Mouse (Mus musculus): Measurements from ENCODE around the gene Med19.
"Not testable (repeated sequence)": the region's sequence is repeated elsewhere in the genome, so short reads cannot be mapped to it uniquely, and the experiment has no call there.

The Med19 gene

DNA sequence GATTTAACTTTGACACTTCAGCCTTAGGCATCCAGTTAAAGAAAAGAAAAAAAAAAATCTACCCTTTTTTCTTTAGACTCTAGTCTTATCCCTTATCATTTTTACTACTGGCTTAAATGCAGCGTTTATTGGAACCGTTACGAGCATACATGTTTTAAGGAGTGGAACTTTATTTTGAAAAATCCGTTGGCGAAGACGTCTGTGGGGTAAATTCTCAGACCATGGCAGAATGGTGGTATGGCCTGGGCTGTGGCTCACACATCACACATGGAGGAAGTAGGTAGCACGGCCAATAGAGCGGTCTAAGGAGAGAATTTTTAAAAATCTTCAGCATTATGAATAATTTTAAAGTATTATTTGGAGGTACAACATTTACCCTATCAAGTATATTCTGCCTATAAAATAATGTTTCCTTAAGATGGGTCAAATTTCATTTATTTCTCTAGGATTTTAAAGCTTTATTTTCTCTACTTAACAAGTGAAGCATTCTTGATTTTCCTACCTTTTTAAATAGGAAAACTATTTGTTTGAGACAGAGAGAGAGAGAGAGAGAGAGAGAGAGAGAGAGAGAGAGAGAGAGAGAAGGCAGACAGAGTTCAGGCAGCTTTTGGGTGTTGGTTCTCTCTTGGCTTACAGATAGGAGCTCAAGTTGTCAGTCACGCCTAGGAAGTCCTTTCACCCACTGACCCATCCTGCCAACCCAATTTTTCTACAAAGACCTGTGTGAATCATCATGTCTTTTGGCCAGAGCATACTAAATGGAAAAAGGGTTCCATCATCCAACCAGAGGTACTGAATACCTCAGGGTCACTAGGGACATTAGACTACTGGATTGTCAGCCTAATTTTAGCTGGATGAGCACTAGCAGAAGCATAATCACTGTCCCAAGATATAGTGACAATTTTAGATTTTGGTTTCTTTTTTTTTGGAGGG lies 38.5 kb downstream of the Med19 start:
- in situ Hi-C loops (cut with MboI; ENCODE audit: low sequenced_read_pairs) = loop anchor here (25.0 kb wide), 1 partner anchor 321 kb away; the partner anchor contains the start of genes P2rx3, Ssrp1 and Tnks1bp1

DNA sequence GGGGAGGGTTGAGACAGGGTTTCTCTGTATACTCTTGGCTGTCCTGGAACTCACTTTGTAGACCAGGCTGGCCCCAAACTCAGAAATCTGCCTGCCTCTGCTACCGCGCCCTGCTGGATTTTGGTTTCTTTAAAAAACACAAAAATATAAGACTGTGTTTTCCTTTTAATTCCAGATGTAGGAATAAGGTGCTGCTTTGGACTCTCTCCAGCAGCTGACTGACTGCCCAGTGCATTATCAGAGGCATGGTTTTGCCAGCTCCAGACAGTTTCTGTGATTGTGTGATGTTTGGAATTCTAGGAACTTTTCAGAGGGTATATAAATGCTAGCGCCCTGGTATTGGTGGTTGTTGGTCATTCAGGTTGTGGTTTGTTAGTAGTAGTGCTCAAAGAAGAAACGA lies 39.2 kb downstream of the Med19 start:
- in situ Hi-C loops (cut with MboI; ENCODE audit: low sequenced_read_pairs) = loop anchor here (25.0 kb wide), 1 partner anchor 320 kb away; the partner anchor contains the start of genes P2rx3, Ssrp1 and Tnks1bp1

DNA sequence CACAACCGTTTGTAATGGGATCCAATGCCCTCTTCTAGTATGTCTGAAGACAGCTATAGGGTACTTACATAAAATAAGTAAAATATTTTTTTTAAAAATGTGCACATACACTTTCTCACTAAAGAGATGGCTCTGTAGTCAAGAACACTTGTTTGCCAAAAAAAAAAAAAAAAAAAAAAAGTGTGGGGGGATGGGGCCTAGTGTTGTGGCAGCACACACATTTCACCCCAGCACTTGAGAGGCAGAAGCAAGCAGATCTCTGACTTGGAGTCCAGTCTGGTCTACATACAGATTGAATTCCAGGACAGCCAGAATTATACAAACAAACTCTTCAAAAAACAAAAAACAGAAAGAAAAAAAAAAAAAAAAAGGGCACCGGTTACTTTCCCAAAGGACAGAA lies 42.5 kb downstream of the Med19 start:
- in situ Hi-C loops (cut with MboI; ENCODE audit: low sequenced_read_pairs) = loop anchor here (25.0 kb wide), 1 partner anchor 317 kb away; the partner anchor contains the start of genes P2rx3, Ssrp1 and Tnks1bp1

GRCm38 (mm10) chr2:84721182-84721581 lies 43.0 kb downstream of the Med19 start:
- in situ Hi-C loops (cut with MboI; ENCODE audit: low sequenced_read_pairs) = loop anchor here (25.0 kb wide), 1 partner anchor 316 kb away; the partner anchor contains the start of genes P2rx3, Ssrp1 and Tnks1bp1

GRCm38 (mm10) chr2:84723856-84724255 lies 45.7 kb downstream of the Med19 start:
- in situ Hi-C loops (cut with MboI; ENCODE audit: low sequenced_read_pairs) = loop anchor here (25.0 kb wide), 1 partner anchor 313 kb away; the partner anchor contains the start of genes P2rx3, Ssrp1 and Tnks1bp1

GRCm38 (mm10) chr2:84725770-84726169 lies 47.6 kb downstream of the Med19 start:
- in situ Hi-C loops (cut with MboI; ENCODE audit: low sequenced_read_pairs) = no loop called here

GRCm38 (mm10) chr2:84726716-84727115 lies 48.5 kb downstream of the Med19 start:
- in situ Hi-C loops (cut with MboI; ENCODE audit: low sequenced_read_pairs) = no loop called here

DNA sequence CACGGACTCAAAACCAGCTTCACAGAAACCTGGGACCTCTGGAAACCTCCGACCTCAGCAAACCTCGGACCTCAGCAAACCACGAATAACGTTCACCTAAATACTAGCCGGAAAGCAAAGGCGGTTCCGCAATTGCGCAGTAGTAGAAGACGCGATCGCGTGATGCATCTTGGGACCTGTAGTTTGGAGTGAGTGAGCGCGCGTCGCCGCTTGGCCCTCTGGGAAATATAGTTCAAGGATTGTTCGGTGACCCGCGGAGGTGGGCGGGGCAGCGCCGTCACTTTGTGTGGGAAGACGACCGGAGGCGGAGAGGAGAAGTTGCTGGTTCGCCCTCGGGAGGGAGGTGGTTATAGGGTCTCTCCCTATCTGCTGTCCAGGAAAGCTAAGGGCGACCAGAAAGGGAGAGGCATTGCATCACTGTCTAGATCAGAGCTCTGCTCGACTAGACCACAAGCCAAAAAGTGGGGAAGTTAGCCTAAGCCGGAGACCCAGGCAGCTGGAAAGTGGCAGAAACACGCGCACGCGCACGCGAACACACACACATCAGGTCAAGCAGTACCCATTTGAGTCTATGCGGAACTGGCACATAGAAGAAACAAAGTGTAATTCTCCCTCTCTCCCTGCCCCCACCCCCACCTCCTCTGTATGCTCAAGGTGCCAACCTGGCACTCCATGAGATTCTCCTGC lies 49.1 kb downstream of the Med19 start, which contains the start of gene Clp1:
TSS of gene Clp1 (minus strand) at position 179 of the 687 bp plus-strand sequence.
- in situ Hi-C loops (cut with MboI; ENCODE audit: low sequenced_read_pairs) = no loop called here

DNA sequence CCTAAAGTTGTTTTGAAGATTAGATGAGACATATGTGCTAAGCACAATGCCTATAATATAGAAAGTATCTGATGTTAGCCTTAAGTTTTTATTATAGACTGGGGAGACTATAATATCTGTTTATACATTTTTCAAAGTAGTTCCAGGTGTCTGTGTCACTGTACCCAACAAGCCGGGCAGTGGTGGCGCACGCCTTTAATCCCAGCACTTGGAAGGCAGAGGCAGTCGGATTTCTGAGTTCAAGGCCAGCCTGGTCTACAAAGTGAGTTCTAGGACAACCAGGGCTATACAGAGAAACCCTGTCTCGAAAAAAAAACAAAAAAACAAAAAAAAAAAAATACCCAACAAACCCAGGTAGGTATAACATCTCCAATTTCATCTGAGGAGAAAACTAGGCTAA lies 50.0 kb downstream of the Med19 start:
- in situ Hi-C loops (cut with MboI; ENCODE audit: low sequenced_read_pairs) = not testable (repeated sequence)

DNA sequence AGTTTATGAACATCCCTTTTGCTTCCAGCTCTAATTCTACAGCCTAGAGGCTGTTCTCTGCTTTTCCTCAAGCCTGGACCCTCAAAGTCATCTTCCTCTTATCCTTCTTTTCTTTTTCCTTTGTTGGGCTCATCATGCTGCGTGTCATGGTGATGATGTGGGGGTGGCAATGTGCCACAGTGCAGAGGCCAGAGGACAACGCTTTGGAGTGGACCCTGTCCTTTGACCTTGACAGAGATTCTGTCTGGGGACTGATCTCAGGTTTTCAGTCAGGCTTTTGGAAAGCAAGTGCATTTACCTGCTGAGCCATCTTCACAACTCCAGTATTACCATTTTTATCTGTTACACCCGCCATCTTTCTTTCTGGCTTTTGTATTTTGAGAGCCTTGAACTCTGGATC lies 53.0 kb downstream of the Med19 start:
- in situ Hi-C loops (cut with MboI; ENCODE audit: low sequenced_read_pairs) = no loop called here

- in situ Hi-C loops (cut with MboI; ENCODE audit: low sequenced_read_pairs) = no loop called here
These were observed 54.2 kb downstream of the Med19 start for GRCm38 (mm10) chr2:84732394-84732793.

- in situ Hi-C loops (cut with MboI; ENCODE audit: low sequenced_read_pairs) = no loop called here
These were observed 55.5 kb downstream of the Med19 start, which contains the start of gene Ypel4 for GRCm38 (mm10) chr2:84733579-84734300. Ypel4 (plus strand) TSS chr2:84734058.

DNA sequence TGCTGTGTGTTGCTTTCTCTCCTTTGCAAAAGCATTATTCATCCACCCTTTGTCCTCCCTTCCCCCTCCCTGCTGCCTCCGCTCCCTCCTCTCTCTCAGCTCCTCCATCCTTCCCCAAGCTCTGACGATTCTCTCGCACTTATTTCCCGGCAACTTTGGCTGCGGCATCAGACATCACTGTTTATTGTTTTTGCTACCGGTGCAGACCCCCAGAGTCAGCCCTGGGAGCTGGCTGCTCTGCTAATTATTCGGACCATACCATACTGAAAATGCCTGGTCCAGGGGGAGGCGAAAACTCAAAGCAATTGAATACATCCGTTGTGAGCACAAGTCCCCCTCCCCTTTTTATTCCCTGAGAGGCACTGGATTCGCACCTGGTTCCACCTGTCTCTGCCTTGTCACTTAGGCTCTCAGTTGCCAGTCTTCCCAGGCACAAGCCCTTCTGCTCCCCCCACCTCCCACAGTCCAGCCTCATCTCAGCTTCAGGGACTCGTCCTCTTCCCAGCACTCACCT lies 56.2 kb downstream of the Med19 start:
- in situ Hi-C loops (cut with MboI; ENCODE audit: low sequenced_read_pairs) = no loop called here

DNA sequence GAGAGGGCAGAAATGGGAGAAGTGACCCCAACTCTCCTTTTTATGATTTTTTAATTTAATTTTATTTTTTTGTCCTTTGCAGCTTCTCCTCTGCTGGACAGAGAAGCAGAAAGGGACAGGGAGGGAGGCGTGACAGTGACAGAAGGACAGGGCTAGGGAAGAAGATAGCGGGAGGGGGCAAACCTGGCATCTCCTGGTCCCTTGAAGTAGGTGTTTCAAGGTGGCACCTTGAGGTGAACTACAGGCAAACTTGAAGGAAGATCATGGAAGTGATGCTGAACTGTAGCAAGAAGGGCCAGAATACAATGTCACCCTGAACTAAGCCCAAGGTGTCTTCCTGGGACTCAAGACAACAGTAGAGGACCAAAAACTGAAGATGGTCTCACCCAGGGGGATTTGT lies 56.7 kb downstream of the Med19 start:
- in situ Hi-C loops (cut with MboI; ENCODE audit: low sequenced_read_pairs) = no loop called here

DNA sequence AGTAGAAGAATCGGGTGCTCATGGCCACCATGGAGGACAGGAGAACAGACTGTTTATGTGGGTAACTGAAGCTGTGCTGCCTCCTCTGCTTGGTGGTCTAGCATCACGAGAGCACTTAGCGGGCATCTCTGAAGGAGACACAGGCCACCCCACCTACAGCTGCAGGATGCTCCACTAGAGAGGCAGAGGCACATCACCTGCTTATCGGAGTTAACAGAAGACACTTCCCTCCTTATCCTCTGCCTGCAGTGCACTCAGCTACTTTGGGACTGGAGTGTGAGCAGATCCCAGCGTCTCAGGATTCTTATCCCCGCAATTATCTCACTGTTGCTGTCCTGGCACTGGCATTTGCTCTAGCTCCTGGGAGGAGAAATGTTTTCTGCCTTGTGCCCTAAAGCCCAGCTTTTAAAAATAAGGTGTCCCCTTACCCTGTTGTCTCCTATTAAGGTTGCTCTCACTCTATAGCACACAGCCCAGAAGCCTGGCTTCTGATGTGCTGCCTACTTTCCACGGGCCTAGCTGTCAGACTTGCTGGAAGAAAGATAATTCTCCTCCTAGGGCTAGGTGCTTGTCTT lies 57.2 kb downstream of the Med19 start:
- in situ Hi-C loops (cut with MboI; ENCODE audit: low sequenced_read_pairs) = no loop called here

DNA sequence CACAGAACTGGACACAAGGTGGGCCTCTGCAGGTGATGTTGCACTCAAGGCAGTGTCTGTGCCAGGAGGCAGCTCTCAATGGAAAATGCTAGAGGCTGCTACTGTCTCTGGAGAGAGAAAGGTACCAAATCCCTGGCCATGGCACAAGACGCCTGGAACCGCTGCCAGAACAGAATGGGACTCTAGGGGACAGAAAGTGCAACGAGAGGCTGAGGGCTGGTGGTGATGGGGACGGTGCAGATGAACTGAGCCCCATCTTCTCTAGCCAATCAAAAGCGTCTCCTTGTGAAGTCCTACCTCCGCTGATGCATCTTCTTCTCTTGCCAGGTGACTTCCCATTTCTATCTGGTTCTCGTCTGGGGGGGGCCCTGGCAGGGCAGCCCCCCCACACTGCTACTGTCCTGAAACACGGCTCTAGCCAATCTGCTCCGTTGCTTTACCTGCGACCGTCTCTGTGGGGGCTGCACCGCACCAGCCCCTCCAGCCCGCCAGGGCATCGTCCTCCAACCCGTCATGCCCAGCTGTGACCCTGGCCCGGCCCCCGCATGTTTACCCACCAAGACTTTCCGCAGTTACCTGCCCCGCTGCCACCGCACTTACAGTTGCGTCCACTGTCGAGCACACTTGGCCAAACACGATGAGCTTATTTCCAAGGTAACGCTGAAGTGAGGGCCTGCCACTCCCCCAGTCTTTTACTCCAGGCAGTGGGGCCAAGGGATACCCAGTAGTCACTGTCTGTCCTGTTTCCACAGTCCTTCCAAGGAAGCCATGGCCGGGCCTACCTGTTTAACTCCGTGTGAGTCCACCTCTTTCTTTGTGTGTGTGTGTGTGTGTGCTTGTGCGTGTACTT lies 58.3 kb downstream of the Med19 start:
- in situ Hi-C loops (cut with MboI; ENCODE audit: low sequenced_read_pairs) = no loop called here

GRCm38 (mm10) chr2:84737451-84737925 lies 59.3 kb downstream of the Med19 start:
- in situ Hi-C loops (cut with MboI; ENCODE audit: low sequenced_read_pairs) = no loop called here

All from CH12F3 (cell line).